Mouse (Mus musculus): ENCODE measurements around the gene Dock1.

DNA sequence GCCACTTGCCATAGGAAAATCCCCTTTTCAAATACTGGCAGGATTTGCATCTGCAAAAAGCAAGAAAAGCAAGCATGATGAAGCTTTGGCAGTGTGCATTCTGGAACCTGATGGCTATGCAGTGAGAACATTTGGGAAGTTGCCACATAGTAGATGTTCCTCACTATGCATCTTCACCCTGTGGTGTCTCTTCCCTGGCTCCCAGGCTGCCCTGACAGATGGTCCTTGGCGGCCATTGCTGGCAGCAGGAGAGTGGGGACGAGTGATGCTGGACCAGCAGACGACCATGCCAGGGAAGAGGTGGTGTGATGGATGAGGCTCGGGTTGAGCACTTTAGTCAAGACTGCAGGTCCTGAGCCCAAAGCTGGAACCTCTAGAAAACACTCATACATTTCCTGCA lies 462.0 kb downstream of the Dock1 start:
- TF ChIP-seq CTCF (conservative IDR thresholded peaks at IDR 0.05; ENCODE audit: insufficient read depth, insufficient read length, low read depth, low read length) (no peak), POLR2A (IDR thresholded peaks at IDR 0.05; ENCODE audit: low read depth, low read length) (no peak)
